Mouse (Mus musculus) G1E (cell line): ENCODE data around the gene Rdx. TPM values are rescaled to one million over a fixed set of nuclear protein-coding genes. Genes with fewer than 3 reads are reported as not detected.

Source experiments
- ATAC-seq: 2 replicates; pipeline ENCODE4 v1.8.0; 2016; ENCODE audit warnings: mild to moderate bottlenecking; ENCODE audit not compliant: insufficient number of reproducible peaks, poor library complexity, low FRiP score, severe bottlenecking; ENCODE audit errors: extremely low read depth
- DNase-seq: peaks from one replicate; pipeline ENCODE4 v3.0.0; 2012; ENCODE audit warnings: low spot score
- H3K27me3 ChIP-seq: 2 replicates; pipeline ENCODE4 v1.6.1; 2012; ENCODE audit warnings: mild to moderate bottlenecking, low read length, inconsistent platforms; ENCODE audit not compliant: insufficient read depth
- H3K36me3 ChIP-seq: replicated peaks from 2 replicates; pipeline ENCODE3; 2012; ENCODE audit warnings: mild to moderate bottlenecking, inconsistent platforms
- H3K4me1 ChIP-seq: 2 replicates; pipeline ENCODE4 v1.6.1; 2012; ENCODE audit warnings: low read depth, low read length, inconsistent platforms, mixed read lengths; ENCODE audit not compliant: insufficient read depth
- H3K4me3 ChIP-seq: 2 replicates; pipeline ENCODE4 v1.5.1; 2012; ENCODE audit warnings: low read depth, mild to moderate bottlenecking, inconsistent platforms, low read length, moderate library complexity, mixed read lengths
- H3K9me3 ChIP-seq: replicated peaks from 2 replicates; pipeline ENCODE4 v1.6.1; 2012; ENCODE audit warnings: inconsistent platforms
- CTCF ChIP-seq: IDR thresholded peaks from 2 replicates; pipeline ENCODE4 v1.5.1; 2012; ENCODE audit warnings: low read depth, low read length, inconsistent platforms, mixed read lengths
- GATA1 ChIP-seq: IDR thresholded peaks from 2 replicates; pipeline ENCODE4 v1.6.1; 2012; ENCODE audit warnings: borderline replicate concordance, low read length, inconsistent platforms, mixed read lengths
- GATA2 ChIP-seq: IDR thresholded peaks from 2 replicates; pipeline ENCODE4 v1.6.1; 2012; ENCODE audit warnings: low read depth, low read length, inconsistent platforms, borderline replicate concordance
- POLR2AphosphoS5 ChIP-seq: IDR thresholded peaks from 2 replicates; pipeline ENCODE4 v1.6.1; 2012; ENCODE audit warnings: low read depth, low read length, inconsistent platforms; ENCODE audit not compliant: insufficient replicate concordance
- TAL1 ChIP-seq: conservative IDR thresholded peaks from 2 replicates; pipeline ENCODE4 v1.6.1; 2012; ENCODE audit warnings: low read depth, low read length, inconsistent platforms, mixed read lengths
- polyA plus RNA-seq: library from polyadenylated mRNA; stranded (reverse); fragments of >175 nt; gene quantifications from 2 replicates; pipeline ENCODE4 v1.2.3, GENCODE M21; 2012
- total RNA-seq, 2 experiments: library from RNA; stranded (forward) in 1 of 2; stranded (reverse) in 1 of 2; fragments of 200-1000 nt in 1 of 2; fragments of >200 nt in 1 of 2; fragmentation: Nextera tagmentation in 1 of 2; gene quantifications; 2 replicates each; pipeline ENCODE4 v1.2.3; 2014 to 2017

Gene Rdx
- total and polyA plus RNA-seq, 3 experiments, result 104 to 248 (median 206) TPM

DNA sequence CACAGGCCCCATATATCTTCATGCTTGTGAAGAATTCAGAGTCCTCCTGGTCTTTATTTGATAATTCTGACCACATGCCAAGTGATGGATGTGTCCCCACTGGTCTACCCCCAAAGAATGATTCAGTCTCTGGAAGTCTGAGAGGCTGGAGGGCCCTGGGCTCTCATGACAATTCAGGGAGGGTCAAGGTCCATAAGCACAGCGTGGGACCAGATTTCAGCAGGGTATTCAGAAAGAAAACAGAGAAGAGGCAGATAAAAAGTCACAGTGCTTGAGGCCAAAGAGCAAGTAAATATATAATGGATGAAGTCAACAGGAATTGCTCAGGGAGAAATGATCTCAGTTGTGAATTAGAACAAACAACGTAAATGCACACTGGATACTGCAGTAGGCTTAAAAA is 15.5 kb upstream of the Rdx start:
- Histone ChIP-seq H3K36me3 (no peaks in the 10 kb centered on the region), H3K9me3 (no peaks in the 10 kb centered on the region), H3K27me3 (peaks cover 3% of the 10 kb centered on the region; the same call in 1 of the 2 replicates), H3K4me3 (no peak overlapping the region), H3K4me1 (peaks cover 4% of the 10 kb centered on the region; the same call in 1 of the 2 replicates)
- ATAC-seq (no peak), DNase-seq (no peak)
- TF ChIP-seq TAL1, result no peak
- TF ChIP-seq GATA1, result no peak
- TF ChIP-seq GATA2, result no peak
- TF ChIP-seq POLR2AphosphoS5, result no peak
- no peak for TF ChIP-seq CTCF

- ATAC-seq, result no peak
- TF ChIP-seq GATA2 (no peak), POLR2AphosphoS5 (no peak), TAL1 (no peak), GATA1 (no peak), CTCF (no peak)
- peaks cover under 1% of the 10 kb centered on the region; the same call in 1 of the 2 replicates for H3K4me1 ChIP-seq
- no peaks in the 10 kb centered on the region for H3K36me3 ChIP-seq
- H3K4me3 ChIP-seq, result no peak overlapping the region
- no peaks in the 10 kb centered on the region for H3K9me3 ChIP-seq
- DNase-seq, result no peak
- peaks cover 3% of the 10 kb centered on the region; the same call in 1 of the 2 replicates for H3K27me3 ChIP-seq
These were observed 9.5 kb upstream of the Rdx start for GRCm38 (mm10) chr9:52037493-52037892.

GRCm38 (mm10) chr9:52041657-52042056 is 5.3 kb upstream of the Rdx start:
- ATAC-seq, result no peak
- H3K9me3 ChIP-seq, result no peaks in the 10 kb centered on the region
- no peak for TF ChIP-seq POLR2AphosphoS5
- TF ChIP-seq GATA1, result no peak
- TF ChIP-seq TAL1, result no peak
- TF ChIP-seq GATA2, result no peak
- no peak for TF ChIP-seq CTCF
- DNase-seq, result no peak
- no peaks in the 10 kb centered on the region for H3K27me3 ChIP-seq
- no peak overlapping the region for H3K4me3 ChIP-seq
- H3K4me1 ChIP-seq, result peaks cover 5% of the 10 kb centered on the region
- H3K36me3 ChIP-seq, result no peaks in the 10 kb centered on the region

GRCm38 (mm10) chr9:52046686-52047085 is 287 bp upstream of the Rdx start:
- ATAC-seq (no peak), DNase-seq (no peak)
- Histone ChIP-seq H3K27me3 (no peaks in the 10 kb centered on the region), H3K36me3 (no peaks in the 10 kb centered on the region), H3K4me3 (no peak overlapping the region), H3K9me3 (no peaks in the 10 kb centered on the region), H3K4me1 (peaks cover 23% of the 10 kb centered on the region)
- TF ChIP-seq GATA1 (no peak), CTCF (no peak), POLR2AphosphoS5 (no peak), GATA2 (no peak), TAL1 (no peak)

DNA sequence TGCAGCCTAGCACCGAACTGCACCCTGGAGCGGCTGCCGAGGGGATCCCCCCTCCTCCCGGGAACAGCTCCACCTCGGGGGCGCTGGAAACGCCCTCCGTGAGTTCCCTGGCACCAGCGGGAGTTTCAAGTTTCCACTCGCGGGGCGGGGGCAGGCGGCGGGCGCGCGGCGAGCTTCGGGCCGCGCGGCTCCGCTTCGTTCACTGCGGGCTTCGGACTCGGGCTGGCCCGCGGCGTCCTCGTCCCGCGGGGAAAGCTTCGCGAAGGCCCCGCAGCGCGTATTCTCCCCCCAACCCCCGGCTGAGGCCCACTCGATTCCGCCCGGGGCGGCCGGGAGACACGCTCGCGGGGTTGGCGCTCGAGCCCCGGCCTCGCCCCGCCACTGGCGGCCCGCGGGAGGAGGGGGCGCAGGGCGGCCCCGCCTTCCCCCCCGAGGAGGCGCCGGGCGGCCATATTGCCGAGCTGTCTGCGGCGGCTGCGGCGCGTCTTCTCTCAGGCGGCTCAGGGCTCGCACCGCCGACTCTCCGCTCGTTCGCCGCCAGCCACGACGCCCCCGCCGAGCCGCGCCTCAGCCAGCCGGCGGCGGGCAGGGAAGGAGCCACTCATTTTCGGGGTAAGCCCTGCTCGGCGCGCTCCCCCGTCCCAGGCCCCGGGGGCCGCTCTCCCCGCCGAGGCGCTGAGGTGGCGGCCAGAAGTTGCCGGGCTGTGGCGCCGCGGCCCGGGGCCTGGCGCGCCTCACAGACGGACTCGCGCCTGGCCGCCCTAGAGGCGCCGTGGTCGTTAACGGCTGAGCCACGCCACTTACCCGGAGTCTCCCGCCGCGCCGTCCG is 1.1 kb downstream of the Rdx start:
- ATAC-seq (peak; percentile 43), DNase-seq (peak; percentile 85)
- Histone ChIP-seq H3K4me1 (peaks cover 26% of the 10 kb centered on the region), H3K27me3 (no peaks in the 10 kb centered on the region), H3K36me3 (no peaks in the 10 kb centered on the region), H3K9me3 (no peaks in the 10 kb centered on the region), H3K4me3 (peak overlapping the region; percentile 93)
- TF ChIP-seq GATA2, result no peak
- no peak for TF ChIP-seq POLR2AphosphoS5
- TF ChIP-seq TAL1, result no peak
- no peak for TF ChIP-seq GATA1
- TF ChIP-seq CTCF, result no peak

DNA sequence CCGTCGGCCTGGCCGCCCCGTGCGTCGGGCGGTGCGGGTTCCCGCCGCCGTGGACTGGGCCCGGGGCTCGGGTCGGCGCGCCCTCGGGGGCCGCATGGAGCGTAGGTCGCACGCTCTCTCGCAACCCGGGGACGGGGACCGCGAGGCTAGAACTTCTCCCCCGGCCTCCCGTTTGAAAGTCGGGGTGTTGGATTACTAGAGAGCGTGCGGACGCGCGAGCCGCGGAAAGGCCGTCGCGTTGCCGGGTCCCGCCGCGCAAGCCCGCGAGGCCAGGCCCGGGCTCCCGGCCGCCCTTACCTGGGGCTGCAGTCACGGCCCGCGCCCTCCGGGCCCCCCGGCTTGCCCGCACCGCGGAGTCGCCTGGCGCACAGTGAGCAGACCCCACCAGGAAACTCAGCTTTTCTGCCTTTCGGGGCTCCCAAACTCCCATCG is 1.7 kb downstream of the Rdx start:
- DNase-seq (peak; percentile 40), ATAC-seq (no peak)
- no peaks in the 10 kb centered on the region for H3K9me3 ChIP-seq
- H3K4me3 ChIP-seq, result peak overlapping the region; percentile 93
- H3K4me1 ChIP-seq, result peaks cover 30% of the 10 kb centered on the region
- H3K36me3 ChIP-seq, result no peaks in the 10 kb centered on the region
- TF ChIP-seq POLR2AphosphoS5, result no peak
- TF ChIP-seq TAL1, result no peak
- no peak for TF ChIP-seq GATA1
- no peak for TF ChIP-seq CTCF
- no peak for TF ChIP-seq GATA2
- H3K27me3 ChIP-seq, result no peaks in the 10 kb centered on the region
